Mouse (Mus musculus) T-cell, adult 2 months (primary cell): ENCODE results near the gene Zfp85.
A peak's percentile ranks its signal among the peaks of the same experiment; 100 is the strongest.
"Not testable (repeated sequence)": the region's sequence is repeated elsewhere in the genome, so short reads cannot be mapped to it uniquely, and the experiment has no call there.

Experiments
- DNase-seq: peaks from one replicate; pipeline ENCODE4 v3.0.0; 2022; ENCODE audit warnings: low spot score

The Zfp85 gene

GRCm38 (mm10) chr13:67754333-67755306 lies at the start of gene Zfp85:
Zfp85 (minus strand) TSS chr13:67755228.
- peak; percentile 51 for DNase-seq

DNA sequence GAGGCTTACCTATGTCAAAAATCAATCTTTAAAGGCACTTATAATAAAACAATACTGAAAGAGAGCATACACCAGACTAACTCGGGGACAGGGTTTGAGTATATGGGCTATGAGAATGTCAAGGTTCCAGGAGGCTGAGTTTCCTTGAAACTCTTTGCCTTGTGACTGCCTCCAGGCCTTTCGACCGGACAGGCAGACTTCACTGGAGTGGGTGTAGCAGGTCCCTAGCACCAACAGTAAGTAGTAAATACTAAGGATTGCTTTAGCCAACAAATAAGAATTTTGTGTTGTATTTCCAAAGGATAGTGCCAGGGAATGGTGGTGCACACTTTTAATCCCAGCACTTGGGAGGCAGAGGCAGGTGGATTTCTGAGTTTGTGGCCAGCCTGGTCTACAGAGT lies 44.1 kb upstream of the Zfp85 start:
- not testable (repeated sequence) for DNase-seq

GRCm38 (mm10) chr13:67798618-67799017 lies 43.6 kb upstream of the Zfp85 start:
- no peak for DNase-seq

GRCm38 (mm10) chr13:67791921-67792455 lies 37.0 kb upstream of the Zfp85 start:
- DNase-seq = no peak

- peak; percentile 65 for DNase-seq
Observed at GRCm38 (mm10) chr13:67779265-67780221, 24.5 kb upstream of the Zfp85 start, which contains the start of gene Zfp493. Zfp493 (plus strand) TSS chr13:67779693.

DNA sequence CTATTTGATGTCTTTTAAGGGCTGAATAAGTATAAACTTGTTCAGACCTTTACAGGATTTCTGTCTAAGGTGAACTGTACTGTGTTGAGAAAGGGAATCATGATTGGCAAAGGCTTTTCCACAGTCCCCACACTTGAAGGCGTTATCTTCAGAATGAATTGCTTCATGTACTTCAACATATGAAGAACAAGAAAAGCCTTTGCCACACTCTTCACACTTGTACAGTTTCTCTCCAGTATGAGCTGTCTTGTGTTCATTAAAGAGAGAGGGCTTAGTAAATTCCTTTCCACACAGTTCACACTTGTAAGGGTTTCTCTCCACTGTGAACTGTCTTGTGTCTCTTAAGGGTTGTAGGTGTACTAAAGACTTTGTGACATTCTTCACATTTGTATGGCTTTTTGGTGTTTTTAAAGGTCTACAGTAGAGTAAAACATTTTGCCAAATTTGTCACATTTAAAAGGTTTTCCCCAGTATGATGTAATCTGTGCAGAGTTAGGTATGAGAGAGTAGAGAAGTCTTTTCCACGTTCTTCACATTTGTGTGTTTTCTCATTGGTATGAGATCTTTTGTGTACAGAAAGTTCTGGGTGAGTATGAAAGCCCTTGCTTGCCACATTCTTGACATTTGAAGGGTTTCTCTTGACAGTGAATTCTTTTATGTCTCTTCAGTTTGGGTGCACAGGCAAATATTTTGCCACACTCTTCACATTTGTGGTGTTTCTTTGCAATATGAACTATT lies 8.2 kb upstream of the Zfp85 start:
- DNase-seq = no peak

GRCm38 (mm10) chr13:67759966-67760365 lies 4.9 kb upstream of the Zfp85 start:
- DNase-seq = no peak

DNA sequence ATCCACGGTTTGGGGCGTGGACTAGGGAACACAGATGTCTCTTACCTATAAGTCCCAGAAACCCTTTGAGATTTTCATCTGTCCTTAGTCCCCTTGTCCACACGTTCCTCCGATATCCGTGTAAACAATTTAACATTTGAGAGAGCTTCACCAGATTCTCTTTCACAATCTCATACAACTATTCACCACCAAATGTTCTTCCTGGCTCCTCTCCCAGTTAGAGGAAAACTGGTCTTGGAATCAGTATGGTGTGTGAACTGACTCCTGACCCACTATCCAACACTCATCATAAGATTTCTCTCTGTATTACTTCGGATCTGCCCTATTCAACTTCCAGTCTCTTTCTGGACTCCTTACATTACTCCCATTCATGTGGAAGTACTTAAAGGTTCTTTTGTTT lies 733 bp upstream of the Zfp85 start:
- no peak for DNase-seq

DNA sequence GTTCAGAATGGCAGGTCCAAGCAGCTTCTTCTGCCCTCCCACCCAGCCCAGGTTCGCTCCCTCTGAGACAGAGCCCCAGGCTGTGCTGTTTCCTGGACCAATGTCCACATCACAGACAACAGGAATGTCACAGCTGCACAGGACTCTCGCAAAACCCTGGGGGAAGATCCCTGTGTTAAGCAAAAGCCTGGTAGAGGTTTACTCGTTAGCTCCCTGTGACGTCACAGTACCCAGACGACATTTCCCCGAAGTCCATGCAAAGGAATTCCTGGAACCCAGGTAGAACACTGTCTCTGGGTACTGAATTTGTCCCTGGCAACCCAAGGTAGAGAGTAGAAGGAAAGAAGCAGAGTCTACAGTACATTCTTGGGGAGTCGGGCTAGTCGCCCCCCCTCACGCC lies 11.1 kb downstream of the Zfp85 start:
- no peak for DNase-seq

DNA sequence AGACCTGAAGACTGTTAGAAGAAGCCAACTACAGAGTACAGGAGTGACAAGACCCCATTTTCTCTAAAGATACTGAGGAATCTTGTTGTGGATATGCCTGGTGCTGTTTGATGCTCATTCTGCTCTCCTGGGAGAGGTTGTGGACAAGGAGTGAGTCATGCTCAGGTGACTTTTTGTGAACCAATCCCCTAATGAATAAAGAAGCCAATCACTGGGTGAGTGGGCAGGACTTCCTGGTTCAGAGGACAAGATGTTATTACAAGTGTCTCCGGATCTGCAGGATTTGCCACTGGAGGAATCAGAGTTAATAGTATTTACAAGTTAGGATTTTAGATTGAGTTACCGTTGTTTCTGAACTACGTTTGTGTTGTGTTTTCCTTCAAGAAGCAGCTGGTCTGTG lies 12.1 kb downstream of the Zfp85 start:
- no peak for DNase-seq

GRCm38 (mm10) chr13:67734391-67734790 lies 20.6 kb downstream of the Zfp85 start:
- DNase-seq = not testable (repeated sequence)

DNA sequence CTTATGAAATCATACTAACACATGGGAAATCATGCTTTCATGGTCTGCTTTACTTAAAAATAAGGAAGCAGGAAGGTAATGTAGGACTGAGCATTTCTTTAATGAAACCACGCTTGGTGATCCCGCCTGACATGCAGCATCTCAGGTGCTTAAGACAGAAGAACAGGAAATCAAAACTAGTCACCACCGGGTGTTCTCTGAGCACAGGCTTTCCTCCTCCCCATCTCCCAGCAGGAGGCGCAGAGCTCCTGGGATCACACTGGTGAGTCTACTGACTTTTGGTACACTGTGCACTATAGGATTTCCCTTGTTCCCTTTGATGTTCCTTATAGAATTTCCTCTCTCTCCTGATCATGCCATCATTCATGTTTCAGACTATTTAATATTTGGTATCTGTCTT lies 25.6 kb downstream of the Zfp85 start:
- peak; percentile 8 for DNase-seq

- DNase-seq = peak; percentile 60
Observed at GRCm38 (mm10) chr13:67728641-67729318, 26.2 kb downstream of the Zfp85 start, which contains the start of gene Zfp65. Zfp65 (minus strand) TSS chr13:67729173.

DNA sequence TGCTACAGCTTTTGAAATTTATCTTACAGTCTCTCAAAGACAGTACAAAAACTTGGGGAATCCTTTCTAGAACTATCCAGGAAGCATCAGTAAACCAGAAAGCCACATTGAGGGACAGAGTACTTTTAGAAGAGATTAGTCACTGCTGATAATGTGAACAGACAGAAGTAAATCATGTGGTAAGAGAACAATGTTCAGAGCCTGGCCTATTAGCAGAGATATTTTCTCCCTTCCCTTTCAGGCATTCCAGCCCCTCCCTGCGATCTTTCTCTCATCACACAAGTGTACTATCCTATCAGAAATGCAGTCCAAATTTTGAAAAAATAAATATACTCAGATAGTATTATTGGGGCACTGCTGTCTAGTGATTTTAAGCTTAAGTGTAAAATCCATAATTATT lies 26.9 kb downstream of the Zfp85 start:
- no peak for DNase-seq

GRCm38 (mm10) chr13:67725331-67725730 lies 29.7 kb downstream of the Zfp85 start:
- not testable (repeated sequence) for DNase-seq

DNA sequence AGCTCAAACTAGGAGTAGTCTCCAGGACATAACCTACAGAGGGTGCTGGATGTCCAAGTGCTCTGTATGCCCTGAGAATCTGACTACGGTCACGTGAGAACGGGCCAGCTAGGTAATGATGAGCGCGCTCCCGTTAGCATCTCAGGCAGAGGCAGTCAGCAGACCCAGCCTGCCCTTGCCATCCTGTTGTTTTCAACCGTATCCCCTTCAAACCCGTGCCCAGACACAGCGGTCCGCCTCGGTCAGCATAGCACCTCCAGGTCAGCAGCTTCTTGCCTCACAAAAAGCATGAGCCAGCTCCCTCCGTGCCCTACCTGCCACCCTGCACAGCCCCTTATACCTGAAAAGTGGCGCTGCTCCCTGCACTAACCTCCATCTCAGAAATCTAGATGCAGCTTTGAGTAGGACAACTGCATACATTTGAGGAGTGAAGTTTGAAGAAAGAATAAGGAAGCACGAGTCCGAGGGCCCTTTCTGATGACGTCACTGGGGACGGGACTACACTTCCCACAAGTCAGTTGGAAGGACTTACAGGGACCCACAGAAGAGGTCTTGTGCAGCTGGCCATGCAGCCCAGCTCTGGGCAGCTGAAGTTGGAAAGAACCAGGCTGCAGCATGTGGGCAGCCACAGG lies 31.1 kb downstream of the Zfp85 start:
- DNase-seq = peak; percentile 86
